Mouse (Mus musculus): Measurements from ENCODE around the gene Plekhm2. TPM values are rescaled to one million over a fixed set of nuclear protein-coding genes. Genes with fewer than 3 reads are reported as not detected.

Plekhm2 gene
- total RNA-seq, 2 experiments from 2014 or later, result 55.5 to 60.5 TPM

Other genes with a start within 250 kb of the Plekhm2 start
- gene Clcnkb, start 248.9 kb downstream of the Plekhm2 start, total RNA-seq (2021), result 10 to 100 TPM in 1 of 2 experiments, 1 to 10 TPM in 1; 1.0 to 24.8 TPM
- 1 to 10 TPM; 2.9 to 9.6 TPM for gene Hspb7, start 244.1 kb downstream of the Plekhm2 start, total RNA-seq (2021)
- not detected for gene Srarp, start 228.8 kb downstream of the Plekhm2 start, total RNA-seq (2021)
- 10 to 100 TPM; 21.6 to 24.9 TPM for gene Zbtb17, start 220.2 kb downstream of the Plekhm2 start, total RNA-seq (2021)
- 10 to 100 TPM; 57.4 to 67.8 TPM for gene Spen, start 126.3 kb downstream of the Plekhm2 start, total RNA-seq (2021)
- gene Fblim1, start 58.8 kb downstream of the Plekhm2 start, total RNA-seq (2021), result 10 to 100 TPM; 24.9 to 32.1 TPM
- gene Tmem82, start 46.3 kb downstream of the Plekhm2 start, total RNA-seq (2021), result 1 to 10 TPM; 3.7 to 3.8 TPM
- gene Slc25a34, start 41.1 kb downstream of the Plekhm2 start, total RNA-seq (2021), result 1 to 10 TPM; 7.4 to 9.5 TPM
- not detected for gene Rsc1a1, start 20.7 kb upstream of the Plekhm2 start, total RNA-seq (2021)
- 10 to 100 TPM; 51.8 to 56.0 TPM for gene Ddi2, start 58.5 kb upstream of the Plekhm2 start, total RNA-seq (2021)
- gene Agmat, start 81.8 kb upstream of the Plekhm2 start, total RNA-seq (2021), result 10 to 100 TPM in 1 of 2 experiments, 1 to 10 TPM in 1; 4.9 to 13.6 TPM
- gene Dnajc16, start 126.0 kb upstream of the Plekhm2 start, total RNA-seq (2021), result 10 to 100 TPM; 19.8 to 20.1 TPM
- 10 to 100 TPM; 31.5 to 32.4 TPM for gene Casp9, start 128.7 kb upstream of the Plekhm2 start, total RNA-seq (2021)
- 1,000 to 10,000 TPM in 1 of 2 experiments, under 1 TPM in 1; 0.56 to 1,571 TPM for gene Cela2a, start 161.3 kb upstream of the Plekhm2 start, total RNA-seq (2021)
- gene Ctrc, start 181.5 kb upstream of the Plekhm2 start, total RNA-seq (2021), result 10 to 100 TPM in 1 of 2 experiments, not detected in 1; 54.8 TPM
- 10 to 100 TPM; 36.3 to 37.1 TPM for gene Efhd2, start 210.0 kb upstream of the Plekhm2 start, total RNA-seq (2021)

Measured in adrenal gland, postnatal 4 days (tissue).